Mouse (Mus musculus) urinary bladder, adult 18-20 months (tissue): ENCODE data around the gene Atp1a1.

ENCODE experiments used
- DNase-seq, 2 experiments: peaks; one replicate each; pipeline ENCODE4 v3.0.0; 2022; ENCODE audit warnings: low spot score in 2 of 2, mixed read lengths in 2 of 2

Gene Atp1a1

DNA sequence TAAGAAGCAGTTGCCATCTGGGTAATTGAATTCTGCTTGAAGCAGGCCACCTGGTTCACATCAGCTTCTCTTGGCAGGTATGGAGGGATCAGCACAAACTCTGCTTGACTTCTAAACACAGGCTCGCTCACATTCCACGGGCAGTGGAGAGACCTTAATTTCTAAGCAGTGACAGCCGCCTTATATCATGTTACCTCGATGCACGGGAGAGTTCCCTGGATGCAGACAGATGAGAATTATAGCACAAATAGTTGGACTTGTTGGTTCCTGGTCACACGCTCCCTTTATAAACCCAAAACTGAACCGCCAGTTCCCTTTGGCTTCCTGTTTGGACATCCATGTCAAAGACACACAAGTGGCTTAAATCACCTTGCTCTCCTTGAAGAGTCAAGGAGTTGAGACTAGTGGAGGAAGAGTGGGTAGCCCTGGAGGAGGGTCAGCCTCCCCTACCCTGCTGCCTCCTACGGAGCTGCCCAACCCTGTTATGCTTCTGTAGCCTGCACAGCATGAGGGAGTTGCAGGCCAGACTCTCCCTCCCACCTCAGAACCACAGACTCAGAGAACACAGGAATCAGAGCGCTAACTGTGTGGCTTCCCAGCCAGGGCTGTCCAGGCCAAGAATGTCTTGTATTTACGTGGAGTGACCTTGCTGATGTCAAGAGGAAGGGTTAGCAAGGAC, 7.5 kb upstream of the Atp1a1 start:
- DNase-seq, result no peak

GRCm38 (mm10) chr3:101611012-101611812, 6.7 kb upstream of the Atp1a1 start:
- no peak for DNase-seq

GRCm38 (mm10) chr3:101609302-101609701, 4.8 kb upstream of the Atp1a1 start:
- no peak for DNase-seq

DNA sequence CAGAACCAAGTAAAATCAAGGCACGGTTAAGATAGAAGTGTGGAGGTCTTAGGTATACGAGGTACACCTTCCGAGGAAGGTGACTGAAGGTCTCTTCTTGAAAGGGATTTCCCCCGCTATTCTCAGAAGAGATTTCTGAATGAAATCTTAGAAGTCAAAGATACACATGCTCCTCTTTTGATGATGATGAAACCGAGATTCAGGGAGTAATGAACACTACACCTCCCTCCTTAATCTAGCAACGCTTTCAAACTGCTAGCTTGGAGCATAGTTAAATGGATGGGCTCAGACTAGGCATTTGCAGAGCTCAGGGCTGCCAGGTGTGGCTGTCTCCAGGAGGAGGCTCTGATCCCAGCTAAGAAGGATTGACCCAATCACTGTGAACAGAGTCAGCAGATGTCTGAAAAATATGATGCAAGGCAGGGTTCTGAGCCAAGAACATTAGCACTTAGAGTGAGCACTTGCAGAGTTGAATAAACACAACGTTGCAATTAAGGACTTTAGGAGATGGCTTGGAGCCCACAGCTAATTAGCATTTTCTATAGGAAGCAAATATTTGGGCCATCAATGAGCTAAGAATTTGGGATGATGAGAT, 2.5 kb upstream of the Atp1a1 start:
- no peak for DNase-seq

GRCm38 (mm10) chr3:101605721-101606120, 1.2 kb upstream of the Atp1a1 start:
- no peak for DNase-seq

- no peak for DNase-seq
Observed at GRCm38 (mm10) chr3:101605291-101605690, 807 bp upstream of the Atp1a1 start.

GRCm38 (mm10) chr3:101603661-101604549, 579 bp downstream of the Atp1a1 start:
- peak; percentile 77 to 80 for DNase-seq

DNA sequence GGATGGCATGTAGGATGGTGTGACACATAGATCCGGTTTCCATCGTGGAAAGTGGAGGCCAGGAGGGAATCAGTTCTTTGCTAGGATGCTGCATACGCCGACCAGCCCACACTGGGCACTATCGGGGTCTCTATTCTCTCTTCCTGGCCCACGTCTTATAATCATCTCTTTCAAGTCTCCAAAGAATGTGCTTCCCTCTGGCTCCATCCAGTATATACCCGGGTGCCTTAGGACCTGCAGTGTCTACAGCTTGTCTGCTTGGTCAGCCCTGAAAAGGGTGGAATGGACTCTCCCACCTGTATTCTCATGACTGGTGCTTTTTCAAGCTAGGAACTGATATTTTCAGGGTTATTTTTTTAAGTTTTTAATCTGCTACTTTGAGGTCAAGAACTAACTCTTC, 1.3 kb downstream of the Atp1a1 start:
- DNase-seq, result no peak

GRCm38 (mm10) chr3:101602511-101603055, 1.9 kb downstream of the Atp1a1 start:
- no peak for DNase-seq

- no peak for DNase-seq
Observed at GRCm38 (mm10) chr3:101601687-101602086, 2.8 kb downstream of the Atp1a1 start.

DNA sequence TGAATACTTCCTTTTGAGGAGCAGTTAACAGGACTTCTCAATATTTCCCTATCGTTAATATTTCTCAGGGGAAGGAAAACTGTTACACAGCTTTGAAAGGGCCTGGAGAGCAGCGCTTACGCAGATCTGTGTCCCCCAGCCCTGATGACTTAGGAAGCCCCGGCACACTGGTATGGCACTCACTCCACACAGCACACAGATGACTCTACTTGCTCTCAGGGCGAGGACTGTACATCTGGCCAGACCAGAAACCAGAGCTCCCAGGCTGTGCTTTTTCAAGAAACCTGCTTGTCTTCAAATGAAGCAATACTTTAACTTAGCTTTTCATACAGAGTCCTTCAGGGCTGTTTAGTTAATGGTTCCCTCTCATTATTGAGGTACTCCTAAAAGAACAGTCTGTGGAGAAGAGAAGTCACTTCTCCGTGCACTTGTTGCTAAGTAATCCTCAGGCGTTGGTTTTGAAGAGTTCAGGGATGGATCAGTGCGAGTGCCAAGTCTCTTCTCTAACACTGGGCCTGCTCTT, 3.4 kb downstream of the Atp1a1 start:
- no peak for DNase-seq

GRCm38 (mm10) chr3:101599920-101600741, 4.4 kb downstream of the Atp1a1 start:
- DNase-seq, result no peak

DNA sequence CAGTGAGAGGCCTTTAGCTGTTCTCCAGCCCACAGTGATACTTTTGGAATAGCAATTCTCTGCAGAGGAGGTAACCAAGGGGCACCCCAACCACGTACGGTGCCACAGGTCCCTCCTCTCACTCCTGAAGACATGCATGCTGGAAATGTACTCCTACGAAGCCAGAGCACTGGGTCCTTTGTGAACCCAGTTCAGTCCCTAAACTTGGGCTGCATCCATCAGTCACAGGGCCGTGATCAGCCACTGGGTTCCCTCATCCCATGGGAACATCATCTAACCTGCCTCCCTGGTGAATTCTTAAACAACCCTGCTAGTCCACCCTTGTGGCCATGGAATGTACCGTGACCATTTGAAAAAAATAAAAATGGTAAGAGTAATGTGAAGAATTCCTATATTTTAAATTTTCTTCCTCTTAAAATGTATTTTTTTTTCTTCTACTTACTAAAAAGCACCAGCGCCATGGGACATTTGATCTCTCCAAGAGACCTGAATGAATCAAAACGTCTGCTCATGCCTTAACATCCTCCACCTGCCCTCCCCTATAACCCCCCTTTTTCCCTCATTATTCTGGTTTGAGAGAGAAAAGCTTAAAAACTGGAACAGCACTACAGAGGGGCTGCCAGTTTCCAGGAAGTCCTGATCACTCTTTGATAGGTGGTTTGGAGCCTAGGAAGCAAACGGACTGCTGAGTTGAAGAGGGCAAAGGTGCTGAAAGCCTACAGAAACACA, 5.1 kb downstream of the Atp1a1 start:
- DNase-seq, result no peak

GRCm38 (mm10) chr3:101598231-101598905, 6.1 kb downstream of the Atp1a1 start:
- DNase-seq, result no peak

DNA sequence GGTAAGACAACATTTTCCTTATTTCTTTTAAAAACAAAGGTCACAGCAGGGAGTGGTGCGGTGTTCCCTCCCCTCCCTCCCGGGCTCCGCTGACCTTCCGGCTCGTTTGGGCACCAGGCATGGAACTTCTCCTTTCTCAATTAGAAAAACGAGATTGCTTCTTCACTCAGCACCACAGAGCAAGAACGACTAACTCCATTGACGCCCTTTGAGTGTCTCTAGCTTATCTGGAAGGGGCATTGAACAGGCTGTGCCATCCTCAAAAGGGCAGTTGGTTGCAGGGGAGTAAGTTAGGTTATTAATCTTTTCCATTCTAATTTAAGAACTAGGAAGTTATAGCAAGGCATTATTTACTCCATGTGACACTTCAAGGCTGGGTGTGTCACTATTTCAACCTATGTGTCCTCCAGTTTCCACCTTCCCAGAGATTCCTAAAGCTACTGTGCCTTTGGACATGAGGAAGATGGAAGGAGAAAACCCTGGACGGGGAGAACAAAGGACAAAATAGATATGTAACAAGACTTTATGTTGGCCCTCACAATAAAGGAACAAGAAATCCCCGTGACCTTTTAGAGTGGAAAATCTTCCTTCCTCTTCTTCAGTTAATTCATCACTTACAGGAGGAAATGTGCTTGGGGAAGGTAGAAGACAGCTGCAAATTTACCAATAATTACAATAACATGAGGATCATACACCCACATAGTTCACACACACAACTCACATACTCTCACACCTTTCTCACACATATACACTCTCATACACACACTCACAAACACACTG, 7.0 kb downstream of the Atp1a1 start:
- DNase-seq, result no peak

DNA sequence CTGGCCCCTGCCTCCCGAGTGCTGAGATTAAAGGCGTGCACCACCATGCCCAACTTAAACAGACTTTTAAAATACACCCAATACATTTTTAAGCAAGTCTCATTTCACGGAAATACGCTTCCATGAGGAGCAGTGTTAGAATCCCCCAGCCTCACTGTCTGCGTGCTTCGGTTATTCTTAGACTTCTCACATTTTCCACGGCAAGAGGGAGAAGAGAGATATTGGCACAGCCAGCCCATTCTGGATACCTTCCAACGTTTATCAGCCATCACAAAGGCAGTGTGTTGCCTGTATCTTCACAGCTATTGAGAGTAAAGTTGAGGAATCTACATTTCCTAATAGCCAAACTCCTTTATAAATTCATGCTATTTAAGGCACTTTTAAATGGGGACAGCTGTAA, 7.8 kb downstream of the Atp1a1 start:
- DNase-seq, result no peak

DNA sequence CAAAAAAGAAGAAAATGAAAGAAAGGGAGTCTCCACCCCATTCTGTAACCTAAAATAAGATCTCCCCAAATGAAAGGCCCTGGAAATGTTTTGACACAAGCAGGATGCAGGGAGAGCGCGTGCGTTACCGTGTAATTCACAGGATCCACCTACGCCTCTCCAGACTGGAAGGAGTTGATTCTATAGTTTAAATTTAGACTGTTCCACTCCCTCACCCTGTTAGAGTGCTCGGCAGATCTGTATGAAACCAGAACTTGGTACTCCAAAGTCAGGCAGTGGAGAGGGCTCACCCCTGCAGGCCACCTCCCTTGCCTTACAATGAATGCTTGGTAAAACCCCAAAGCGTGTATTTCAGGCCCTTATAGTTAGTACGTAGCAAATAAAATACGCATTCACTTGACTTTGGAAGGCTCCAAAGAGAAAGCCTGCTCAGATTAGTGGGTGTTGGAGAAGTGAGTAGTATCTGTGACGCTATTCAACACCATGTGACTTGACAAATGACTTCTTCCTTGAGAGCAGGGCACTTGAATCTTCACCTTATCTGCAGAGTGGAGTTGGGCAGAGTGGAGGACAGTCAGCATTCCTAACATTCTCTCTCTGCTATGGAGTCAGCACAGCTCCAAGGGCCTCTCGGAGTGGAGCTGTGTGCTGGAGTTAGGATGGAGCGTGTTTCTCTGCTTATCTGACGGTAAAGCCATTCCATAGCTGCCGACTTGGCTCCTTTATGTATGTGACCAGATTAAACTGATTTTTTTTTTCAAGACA, 8.4 kb downstream of the Atp1a1 start:
- no peak for DNase-seq

- no peak for DNase-seq
Observed at GRCm38 (mm10) chr3:101594982-101595381, 9.5 kb downstream of the Atp1a1 start.
